Mouse (Mus musculus): ENCODE results near the gene Lfng.

Gene Lfng

GRCm38 (mm10) chr5:140639312-140639711 is 32.2 kb downstream of the Lfng start:
- no peak for DNase-seq (ENCODE audit: low read depth, low spot score)

GRCm38 (mm10) chr5:140639871-140640270 is 32.8 kb downstream of the Lfng start:
- DNase-seq (ENCODE audit: low read depth, low spot score): no peak

DNA sequence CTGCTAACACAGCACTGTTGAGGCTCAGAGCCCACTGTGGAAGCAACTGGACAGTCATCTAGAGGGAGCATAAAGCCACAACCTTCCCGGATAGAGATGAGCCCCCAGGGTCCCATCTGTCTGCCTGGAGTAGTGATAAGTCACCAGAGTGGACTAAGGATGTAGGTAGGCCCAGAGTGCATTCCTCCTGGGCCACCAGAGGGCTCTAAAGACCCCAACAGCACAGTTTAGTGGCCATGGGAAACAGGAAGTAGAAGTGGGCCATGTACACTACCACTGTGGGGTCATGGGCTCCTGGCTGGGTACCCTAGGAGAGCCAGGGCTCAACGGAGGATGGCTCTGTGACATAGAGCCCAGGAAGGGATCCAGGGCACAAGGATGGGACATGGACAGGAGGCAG is 33.7 kb downstream of the Lfng start:
- DNase-seq (ENCODE audit: low read depth, low spot score): no peak

DNA sequence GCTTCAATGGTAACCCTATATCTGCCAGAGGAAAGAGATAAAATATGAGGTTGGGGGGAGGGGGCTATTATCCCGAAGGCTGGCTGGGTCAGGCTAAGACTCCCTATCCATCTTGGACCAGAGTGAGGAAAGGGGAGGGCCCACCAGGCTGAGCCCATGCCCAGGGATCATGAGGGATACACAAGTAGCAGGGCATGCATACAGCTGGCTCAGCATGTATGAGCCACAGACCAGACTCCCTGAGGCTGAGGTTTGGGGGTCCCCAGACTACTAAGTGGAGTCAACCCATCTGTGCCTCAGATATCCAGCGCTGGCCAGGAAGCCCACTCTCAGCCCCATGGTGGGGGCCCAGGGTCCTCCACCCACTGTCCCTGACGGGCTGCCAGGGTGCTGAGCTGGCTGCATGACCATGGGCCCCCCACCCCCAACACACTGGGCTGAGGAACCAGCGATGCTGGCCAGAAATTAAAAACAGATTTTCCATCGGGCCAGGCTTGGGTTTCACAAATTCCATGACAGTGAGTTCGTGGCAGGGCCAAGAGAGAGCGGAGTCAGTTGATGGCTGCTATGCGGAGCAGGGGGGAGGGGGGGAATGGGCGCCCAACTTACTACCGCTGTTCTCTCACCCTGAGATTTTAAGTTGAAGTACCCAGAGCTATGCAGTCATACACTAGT is 34.3 kb downstream of the Lfng start:
- no peak for DNase-seq (ENCODE audit: low read depth, low spot score)

DNA sequence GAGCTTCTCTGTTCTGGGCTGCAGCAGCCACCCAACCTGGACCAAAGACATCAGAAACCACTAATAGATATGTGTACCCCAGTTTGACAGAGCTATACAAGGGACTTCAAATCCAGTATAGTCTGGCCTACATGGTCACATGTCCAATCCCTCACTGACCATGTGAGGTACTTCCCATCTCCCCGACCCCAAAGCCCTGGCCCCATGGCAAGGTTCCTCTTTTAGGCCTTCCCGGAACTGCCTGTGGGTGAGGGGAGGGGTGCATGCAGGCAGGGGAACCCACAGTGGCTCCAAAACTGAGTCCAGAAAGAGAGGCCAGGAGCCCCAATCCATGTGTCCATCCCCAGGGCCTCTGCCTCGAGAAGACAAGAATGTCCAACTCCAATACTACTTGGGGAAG is 35.0 kb downstream of the Lfng start:
- no peak for DNase-seq (ENCODE audit: low read depth, low spot score)

DNA sequence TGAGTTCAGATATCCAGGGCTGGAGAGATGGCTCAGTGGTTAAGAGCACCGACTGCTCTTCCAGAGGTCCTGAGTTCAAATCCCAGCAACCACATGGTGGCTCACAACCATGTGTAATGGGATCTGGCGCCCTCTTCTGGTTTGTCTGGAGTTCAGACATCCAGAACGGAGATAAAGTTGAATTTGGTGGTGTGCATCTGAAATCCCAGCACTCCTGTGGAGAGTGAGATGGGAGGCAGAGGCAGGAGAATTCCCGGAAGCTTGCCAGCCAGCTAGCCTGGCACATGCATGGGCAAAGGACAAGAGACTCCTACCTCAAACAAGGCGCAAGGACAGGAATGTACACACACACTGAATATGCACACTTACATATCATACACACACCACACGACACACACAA is 37.1 kb downstream of the Lfng start:
- DNase-seq (ENCODE audit: low read depth, low spot score): peak; percentile 42

DNA sequence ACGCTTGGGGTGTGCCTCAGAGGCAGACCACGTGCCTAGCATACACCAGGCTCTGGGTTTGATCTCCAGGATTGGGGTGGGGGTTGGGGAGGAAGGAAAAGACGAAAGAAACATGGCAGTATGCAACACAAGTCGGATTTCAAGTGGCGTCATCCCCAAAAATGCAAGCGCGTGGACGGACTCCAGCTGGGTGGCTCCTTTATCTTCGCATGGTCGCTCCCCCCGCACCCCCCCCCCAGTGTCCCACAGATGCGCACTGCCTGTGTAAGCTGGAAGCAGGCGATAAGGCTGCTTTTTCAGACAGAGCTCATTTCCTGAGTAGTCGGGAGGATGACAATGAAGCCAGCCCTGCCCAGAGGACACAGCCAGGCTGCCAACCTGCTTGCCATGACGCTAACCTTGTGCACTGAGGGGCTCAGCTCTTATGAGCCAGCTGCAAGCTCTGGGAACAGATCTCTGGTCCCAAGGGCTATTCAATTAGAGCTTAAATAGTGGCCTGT is 37.6 kb downstream of the Lfng start:
- DNase-seq (ENCODE audit: low read depth, low spot score): no peak

GRCm38 (mm10) chr5:140645454-140645853 is 38.3 kb downstream of the Lfng start:
- DNase-seq (ENCODE audit: low read depth, low spot score): no peak

- DNase-seq (ENCODE audit: low read depth, low spot score): no peak
Observed at GRCm38 (mm10) chr5:140646171-140646570, 39.1 kb downstream of the Lfng start.

GRCm38 (mm10) chr5:140647031-140647760 is 40.1 kb downstream of the Lfng start:
- DNase-seq (ENCODE audit: low read depth, low spot score): no peak

GRCm38 (mm10) chr5:140647821-140648518 is 40.9 kb downstream of the Lfng start:
- peak; percentile 62 for DNase-seq (ENCODE audit: low read depth, low spot score)

DNA sequence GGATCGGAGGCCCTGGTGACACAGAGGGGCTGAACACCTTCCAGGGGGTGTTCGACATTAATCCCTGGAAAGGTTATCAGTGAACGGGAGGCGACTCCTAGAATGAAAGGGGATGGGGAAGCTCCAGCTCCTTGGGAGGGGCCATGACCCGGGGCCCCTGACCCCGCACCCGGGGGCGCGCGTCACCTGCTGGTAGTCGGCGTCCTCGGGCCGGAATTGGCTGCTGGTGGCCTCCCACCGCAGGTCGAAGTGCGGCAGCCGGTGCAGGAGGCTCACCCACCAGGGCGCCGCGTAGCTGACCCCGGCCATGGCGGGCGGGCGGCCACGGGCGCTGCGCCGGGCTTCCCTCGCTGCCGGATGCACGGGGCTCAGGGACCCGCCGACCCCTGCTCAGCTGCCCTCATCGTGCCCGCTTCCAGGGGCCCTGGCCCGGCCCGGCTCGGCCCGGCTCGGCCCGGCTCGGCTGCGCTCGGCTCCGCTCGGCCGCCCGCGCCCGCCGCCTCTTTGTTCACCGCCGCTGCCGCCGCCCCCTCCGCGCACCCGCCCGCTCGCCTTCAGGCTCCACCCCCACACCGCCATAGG is 41.5 kb downstream of the Lfng start, which contains the start of gene Ttyh3:
TSS of gene Ttyh3 (minus strand) at position 513 of the 582 bp plus-strand sequence.
- DNase-seq (ENCODE audit: low read depth, low spot score): no peak

GRCm38 (mm10) chr5:140649101-140649667 is 42.1 kb downstream of the Lfng start:
- DNase-seq (ENCODE audit: low read depth, low spot score): peak; percentile 98

- no peak for DNase-seq (ENCODE audit: low read depth, low spot score)
Observed at GRCm38 (mm10) chr5:140649881-140650414, 42.8 kb downstream of the Lfng start.

- DNase-seq (ENCODE audit: low read depth, low spot score): no peak
Observed at GRCm38 (mm10) chr5:140651231-140651630, 44.1 kb downstream of the Lfng start.

- DNase-seq (ENCODE audit: low read depth, low spot score): no peak
Observed at GRCm38 (mm10) chr5:140652587-140652986, 45.5 kb downstream of the Lfng start.

DNA sequence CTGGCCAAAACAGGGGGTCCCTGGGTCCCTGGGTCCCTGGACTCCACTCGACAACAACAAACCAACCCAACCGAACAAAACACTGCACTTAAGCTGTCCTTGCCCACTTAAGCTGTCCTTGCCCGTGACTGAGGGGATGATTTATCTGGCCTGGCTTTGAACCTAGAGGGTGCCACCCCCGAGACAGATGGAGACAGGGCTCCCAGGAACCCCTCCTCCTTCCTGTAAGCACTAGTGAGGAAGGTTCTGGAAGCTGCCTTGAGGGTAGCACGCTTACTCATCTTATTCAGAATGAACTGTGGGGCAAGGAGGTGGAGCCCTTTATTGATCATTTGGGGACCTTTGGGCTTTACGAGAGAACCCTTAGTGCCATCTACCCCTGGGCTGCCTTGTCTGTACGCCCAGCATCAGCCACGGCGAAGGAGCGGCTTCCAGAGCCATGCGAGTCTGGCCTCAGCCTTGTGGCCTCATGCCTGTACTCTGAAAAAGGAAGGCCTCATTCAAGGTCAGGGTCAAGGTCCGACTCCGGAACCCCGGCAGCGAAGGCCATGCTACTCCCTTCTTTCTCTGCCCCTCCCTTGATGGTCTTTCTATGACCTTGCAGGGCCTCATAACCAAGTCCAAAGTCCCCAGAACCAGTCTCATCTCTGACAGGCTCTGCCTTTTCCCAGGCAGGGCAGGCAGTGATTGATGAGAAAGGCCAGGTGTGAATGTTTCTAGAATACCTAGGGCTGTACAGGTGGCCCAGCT is 47.2 kb downstream of the Lfng start:
- no peak for DNase-seq (ENCODE audit: low read depth, low spot score)

GRCm38 (mm10) chr5:140659607-140660272 is 52.6 kb downstream of the Lfng start:
- peak; percentile 62 for DNase-seq (ENCODE audit: low read depth, low spot score)

- DNase-seq (ENCODE audit: low read depth, low spot score): no peak
Observed at GRCm38 (mm10) chr5:140660398-140660797, 53.3 kb downstream of the Lfng start.

DNA sequence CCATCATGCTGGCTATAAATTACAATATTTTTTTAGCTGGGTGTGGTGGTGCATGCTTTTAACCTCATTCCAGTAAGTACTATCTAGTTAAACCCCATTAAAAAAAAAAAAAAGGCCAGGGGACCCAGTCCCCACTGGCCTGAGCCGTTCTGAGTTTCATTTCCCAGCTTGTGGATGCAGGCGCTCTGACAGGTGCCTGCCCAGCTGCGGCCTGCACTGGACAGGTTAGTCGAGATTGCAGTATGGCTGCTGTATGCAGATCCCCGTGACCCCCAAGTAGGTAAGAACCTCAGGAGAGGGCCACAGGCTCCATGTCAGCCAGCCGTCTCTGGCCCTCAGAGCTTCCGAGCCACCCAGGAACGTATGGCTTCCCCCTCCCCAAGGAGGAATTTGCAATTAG is 54.3 kb downstream of the Lfng start:
- DNase-seq (ENCODE audit: low read depth, low spot score): no peak

All from CD4-positive, CD25-positive, alpha-beta regulatory T cell, adult 2 months (primary cell).